Mouse (Mus musculus) thymus, postnatal 14 days (tissue): ENCODE data around the gene Trim17.
"Not testable (repeated sequence)": the region's sequence is repeated elsewhere in the genome, so short reads cannot be mapped to it uniquely, and the experiment has no call there.

Source experiments
- DNase-seq: peaks from one replicate; pipeline ENCODE4 v3.0.0; 2021

The Trim17 gene

DNA sequence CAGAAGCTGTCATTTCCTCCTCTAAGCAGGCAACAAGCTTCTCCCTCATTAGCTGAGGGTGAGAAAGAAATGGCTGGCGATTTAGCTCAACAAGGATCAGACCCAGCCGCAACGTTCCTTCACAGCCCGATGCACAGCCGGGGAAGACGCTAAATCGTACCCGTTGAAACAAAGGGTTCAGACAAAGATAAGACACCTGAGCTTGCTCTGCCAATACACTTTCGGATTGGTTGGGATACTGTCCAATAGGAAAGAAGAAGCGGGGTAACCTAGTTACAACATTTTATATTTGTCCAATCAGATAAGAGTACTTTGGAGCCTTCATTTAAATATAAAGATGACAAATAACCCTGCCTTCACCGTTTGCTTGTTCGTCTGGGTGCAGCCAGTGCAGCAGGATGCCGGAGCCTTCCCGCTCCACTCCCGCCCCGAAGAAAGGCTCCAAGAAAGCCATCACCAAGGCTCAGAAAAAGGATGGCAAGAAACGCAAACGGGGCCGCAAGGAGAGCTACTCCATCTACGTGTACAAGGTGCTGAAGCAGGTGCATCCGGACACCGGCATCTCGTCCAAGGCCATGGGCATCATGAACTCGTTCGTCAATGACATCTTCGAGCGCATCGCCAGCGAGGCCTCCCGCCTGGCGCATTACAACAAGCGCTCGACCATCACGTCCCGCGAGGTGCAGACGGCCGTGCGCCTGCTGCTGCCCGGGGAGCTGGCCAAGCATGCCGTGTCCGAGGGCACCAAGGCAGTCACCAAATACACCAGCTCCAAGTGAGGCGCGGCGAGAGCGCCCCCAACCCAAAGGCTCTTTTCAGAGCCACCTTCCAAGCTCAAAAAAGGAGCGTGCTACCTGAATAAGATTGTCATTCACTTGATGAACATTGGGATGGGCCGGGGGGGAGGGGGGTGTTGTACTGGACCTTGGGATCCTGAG, 5.7 kb upstream of the Trim17 start, which contains the start of gene Hist3h2ba:
Gene Hist3h2ba (plus strand): TSS at position 379 of the 938 bp plus-strand sequence.
- peak; percentile 85 for DNase-seq

DNA sequence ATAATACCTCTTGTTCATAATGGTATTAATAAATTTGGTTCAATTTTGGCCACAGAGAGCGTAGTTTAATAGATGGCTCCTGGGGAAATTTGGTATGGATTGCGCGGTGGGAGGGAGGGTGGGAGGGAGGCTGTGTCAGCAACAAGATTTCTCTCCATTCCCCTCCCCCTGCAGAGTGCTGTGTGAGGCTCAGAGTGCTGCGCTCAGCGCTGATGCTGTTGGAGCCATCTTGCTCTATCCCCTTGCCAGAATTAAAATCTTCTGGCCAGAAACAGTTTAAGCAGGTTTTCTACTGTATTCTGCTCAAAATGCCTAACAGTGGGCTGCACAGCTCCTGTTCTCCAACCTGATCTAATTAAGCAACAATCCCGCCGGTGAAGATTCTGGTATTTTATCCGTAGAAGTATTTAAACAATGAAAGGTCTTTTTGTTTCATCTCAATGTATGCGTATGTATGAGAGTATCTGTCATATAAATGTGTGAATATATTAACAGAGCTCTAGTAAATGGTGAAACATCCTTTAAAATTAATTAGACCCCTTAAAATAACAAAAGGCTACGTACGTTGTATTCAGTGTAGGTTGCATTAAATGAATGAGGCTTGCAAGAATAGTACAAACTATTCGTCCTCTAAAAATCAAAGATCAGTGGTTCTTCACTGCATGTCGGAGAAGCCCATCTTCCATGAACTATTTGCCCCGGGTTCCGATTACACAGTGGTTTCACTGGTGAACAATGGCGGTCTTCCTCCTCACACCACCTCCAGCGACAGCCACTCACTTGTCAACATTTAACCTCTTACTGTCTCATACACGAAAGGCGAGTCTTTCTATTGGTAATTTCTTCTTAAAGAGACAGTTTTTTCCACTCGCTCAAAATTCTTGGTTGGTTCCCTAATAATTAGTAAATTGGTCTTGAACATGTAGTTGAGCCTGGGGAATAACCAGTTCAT, 4.7 kb upstream of the Trim17 start:
- DNase-seq = peak; percentile 54

DNA sequence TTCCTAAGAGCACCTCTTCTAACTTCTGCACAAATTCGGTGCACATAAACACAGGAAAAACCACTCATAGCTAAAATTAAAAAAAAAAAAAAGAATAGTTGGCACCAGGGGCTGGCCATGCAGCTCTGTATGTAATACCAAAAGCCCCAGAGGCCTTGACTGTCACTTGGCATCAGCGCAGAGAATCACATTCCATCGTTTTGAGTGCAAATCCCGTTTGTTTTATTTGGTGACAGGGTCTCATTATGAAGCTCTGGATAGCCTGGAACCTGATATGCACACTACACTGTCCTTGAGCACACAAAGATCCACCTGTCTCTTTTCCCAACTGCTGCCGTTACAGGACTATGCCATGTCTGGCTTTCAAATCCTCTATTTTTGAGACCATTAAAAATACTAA, 3.3 kb upstream of the Trim17 start:
- no peak for DNase-seq

DNA sequence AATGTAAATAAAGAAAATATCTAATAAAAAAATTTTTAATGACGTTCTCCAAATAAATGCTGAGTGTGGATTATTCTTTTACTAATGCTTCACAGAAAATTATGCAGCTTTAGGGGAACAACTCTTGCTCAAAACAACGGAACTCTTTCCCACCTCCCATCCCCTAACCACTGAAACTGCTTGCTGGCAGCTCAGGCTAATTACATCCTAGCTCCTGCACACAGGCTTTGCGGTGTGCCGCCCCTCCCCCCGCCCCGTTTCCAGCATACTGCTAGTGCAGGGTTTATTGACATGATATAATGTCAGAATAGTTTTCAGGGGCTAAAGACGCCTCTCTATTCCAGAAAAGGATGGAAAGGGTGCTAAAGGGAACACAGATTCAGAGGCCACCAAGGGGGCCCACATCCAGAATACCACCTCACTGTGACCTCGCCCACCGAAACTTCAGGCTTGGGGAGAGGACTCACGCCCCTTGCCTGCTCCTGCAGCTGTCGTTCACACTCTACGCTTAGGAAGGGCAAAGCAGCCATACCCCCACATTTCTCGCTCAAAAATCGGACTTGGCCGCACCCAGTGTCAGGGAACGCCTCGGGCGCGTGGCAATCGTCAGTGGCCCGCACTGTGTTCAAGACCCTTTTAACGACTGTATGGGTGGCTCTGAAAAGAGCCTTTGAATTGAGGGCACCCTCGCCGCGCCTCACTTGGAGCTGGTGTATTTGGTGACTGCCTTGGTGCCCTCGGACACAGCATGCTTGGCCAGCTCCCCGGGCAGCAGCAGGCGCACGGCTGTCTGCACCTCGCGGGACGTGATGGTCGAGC, 925 bp upstream of the Trim17 start:
- DNase-seq = peak; percentile 59

DNA sequence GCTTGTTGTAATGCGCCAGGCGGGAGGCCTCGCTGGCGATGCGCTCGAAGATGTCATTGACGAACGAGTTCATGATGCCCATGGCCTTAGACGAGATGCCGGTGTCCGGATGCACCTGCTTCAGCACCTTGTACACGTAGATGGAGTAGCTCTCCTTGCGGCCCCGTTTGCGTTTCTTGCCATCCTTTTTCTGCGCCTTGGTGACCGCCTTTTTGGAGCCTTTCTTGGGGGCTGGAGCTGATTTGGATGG, 390 bp upstream of the Trim17 start:
- not testable (repeated sequence) for DNase-seq

DNA sequence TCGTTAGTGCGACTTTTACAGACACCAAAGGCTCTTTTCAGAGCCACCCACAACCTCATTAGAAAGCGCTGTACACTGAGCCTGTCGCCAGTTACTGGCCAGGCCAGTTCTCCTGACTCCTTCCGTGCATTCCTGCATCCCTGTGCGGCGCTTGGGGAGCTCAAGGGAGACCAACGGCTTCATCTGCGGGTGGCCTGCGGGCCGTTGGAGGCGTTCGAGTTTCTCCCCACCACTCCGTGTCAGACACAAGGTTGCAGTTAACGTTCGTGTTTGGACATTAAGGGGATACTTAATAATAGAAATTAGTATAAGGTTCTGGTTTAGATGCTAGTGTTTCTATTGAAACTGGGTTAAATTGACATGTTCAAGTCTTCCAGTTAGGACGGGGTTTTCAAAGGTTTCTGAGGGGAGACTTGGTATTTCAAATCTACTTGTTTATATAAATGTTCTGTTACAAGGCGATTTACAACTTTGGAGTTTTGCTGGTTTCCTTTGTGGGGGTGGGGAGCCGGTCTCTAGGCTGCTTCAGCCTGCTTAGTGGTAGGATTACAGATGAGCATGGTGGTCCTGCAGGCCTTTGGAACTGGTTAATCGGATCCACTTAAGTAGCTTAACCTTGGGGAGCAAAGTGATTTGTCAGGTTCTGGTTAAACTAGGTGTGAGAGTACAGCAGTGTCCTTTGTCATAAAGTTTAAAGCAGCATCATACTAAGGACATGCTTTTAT, 820 bp downstream of the Trim17 start:
- peak; percentile 56 for DNase-seq

DNA sequence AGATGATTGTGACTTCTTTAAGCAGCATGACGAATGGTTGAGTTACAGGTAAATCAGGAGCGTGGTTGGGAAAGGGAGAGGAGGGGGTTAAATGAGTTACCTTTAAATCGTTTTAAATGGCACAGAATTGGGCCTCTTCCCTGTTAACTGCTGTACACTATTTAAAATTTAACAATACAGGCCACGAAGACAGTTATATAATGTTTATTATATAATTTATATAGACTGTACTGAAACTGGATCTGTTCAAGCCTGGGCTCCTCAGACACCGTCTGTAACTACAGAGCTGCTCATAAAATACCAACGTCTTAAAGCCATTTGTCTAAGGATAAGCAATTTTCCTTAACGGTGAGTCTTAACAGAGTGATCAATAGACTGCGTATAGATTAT, 1.4 kb downstream of the Trim17 start:
- DNase-seq = no peak

DNA sequence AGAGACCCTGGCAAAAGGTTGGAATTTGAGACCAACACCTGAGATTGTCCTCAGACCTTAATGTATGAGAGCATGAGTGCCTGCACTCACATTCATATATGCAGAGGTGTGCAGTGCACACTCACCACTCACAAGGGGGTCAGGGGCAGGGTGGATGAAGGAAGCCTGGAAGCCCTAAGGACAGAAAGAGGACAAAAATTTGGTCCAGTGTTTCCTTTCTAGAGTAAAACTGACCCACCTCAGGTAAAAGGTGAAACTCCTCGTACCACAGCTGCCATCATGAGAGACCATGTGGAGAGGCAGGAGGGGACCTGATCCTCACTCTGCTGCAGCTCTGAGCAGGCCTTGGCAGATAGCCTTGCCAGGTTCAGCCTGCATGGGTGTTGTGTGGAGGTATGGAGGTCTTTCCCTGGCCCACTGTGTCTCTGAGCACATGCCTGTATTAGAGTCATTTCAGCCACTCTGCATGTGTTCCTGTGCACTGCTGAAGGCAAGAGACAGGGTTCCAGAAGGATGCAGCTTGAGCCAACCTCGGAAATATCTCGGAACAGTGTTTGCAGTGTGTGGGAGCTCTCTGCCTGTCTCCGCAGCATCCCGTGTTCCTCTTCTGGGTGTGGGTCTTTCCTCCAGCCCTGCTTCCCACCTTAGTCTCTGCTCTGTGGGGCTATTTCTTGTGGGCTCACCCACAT, 2.9 kb downstream of the Trim17 start:
- DNase-seq = no peak

DNA sequence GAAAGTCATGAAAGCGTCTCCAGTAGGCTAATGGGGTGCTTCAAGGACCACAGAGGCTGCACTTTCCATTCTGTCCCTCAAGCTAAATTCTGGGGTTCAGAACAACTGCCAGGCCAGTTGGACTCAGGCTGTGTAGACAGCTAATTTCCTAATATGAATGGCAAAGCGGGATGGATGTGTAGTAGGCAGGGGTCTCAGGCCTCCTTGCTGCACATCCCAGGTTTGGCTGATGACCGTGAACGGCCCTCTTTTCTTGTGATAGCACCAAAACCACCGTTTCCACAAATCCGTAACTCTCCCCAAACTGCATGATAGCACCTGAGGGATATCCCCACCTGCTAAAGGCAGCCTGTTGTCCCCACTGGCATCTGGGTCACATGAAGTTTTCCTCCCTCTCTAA, 4.1 kb downstream of the Trim17 start:
- no peak for DNase-seq

DNA sequence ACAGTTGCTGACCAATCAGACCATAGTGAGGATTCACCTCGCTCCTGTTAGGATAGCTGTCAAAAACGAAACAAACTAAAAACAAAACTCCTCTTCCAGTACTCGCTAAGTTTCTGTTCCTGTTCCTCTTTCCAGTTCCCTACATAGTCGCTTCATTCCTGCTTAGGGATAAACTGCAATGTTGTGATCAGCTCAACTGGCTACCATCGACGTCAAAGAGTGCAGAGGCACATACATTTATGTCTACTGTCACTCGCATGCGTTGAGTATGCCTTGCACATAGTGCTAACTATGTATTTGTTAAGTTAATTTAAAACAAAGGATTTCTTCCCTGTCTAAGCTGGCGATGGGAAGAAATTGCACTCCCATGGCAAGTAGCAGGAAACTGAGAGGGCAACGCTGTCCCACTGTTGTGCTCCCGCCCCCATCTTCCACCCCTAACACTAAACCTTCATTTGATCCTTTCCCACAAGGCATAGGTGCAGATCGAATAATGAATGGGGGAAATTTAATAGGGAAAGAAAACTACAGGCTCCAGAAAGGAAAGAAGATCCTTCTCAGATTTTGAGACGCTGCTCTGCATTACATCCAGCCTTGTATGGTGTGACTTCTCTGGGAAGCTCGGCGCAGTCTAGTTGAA, 4.8 kb downstream of the Trim17 start:
- no peak for DNase-seq

DNA sequence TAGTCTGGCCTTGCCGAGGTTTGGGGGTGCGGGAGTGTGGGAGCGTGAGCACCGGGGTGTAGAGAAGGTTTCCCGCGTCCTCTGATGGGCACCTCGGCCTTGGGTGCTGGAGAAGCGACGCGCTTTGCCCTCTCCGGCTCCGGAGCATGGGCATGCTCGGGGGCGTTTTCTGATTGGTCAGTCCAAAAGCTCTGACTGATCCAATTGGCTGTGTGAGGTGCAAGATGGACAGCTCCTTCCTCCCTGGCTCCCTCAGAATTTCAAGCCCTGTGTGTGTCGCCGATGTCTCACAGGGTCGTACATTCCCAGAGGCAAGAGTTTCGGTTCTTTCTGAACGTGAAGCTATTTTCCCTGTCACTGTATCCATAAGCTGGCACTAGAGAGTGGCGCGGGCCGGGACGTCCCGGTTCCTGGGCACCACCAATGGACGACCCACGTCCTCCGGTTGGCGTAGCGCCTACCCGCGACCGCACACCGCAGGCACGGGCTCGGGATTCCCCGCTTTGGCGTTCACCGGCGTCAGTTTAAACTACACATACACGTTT, 5.5 kb downstream of the Trim17 start:
- peak; percentile 74 for DNase-seq

DNA sequence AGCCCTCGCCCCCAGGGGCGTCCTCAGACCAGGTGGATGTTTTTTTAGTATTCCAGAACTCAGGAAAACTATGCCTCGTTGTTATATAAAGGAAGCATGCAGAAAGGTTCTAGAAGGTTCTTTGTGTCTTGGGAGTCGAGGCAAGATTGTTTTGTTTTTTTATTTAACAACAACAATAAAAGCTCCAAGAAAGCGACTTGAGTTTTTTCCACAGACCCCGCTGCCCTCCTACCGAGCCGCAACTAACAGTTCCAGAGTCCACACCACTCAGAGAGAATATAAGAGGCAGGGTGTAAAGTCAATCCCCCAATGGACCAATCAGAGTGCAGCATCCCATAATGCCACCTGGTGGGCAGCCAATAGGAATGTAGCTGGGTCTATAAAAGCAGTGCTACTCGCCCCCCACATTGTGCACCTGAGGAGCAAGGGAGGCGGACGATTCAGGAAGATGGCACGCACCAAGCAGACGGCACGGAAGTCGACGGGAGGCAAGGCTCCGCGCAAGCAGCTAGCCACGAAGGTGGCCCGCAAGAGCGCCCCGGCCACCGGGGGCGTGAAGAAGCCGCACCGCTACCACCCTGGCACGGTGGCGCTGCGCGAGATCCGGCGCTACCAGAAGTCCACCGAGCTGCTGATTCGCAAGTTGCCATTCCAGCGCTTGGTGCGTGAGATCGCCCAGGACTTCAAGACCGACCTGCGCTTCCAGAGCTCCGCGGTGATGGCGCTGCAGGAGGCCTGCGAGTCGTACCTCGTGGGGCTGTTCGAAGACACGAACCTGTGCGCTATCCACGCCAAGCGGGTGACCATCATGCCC, 7.1 kb downstream of the Trim17 start:
- no peak for DNase-seq

DNA sequence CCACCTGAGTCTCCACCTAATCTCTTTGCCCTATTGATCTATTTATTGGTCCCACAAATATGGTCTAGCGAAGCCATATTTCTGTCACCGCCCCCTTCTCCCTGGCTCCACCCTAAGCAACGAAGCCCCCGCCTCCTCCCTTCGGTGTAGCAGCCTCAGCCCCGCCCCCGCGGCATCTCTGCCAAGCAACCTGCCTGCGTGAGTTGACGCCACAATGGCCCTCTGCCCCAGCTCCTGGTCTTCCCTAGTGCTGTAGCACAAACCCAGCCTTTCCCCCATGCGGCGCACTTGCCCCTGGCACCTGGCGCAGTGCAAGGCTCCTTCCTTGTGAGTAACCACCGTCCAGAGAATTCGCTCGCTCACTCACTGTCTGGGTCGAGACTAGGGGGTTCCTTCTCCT, 9.1 kb downstream of the Trim17 start:
- peak; percentile 42 for DNase-seq

DNA sequence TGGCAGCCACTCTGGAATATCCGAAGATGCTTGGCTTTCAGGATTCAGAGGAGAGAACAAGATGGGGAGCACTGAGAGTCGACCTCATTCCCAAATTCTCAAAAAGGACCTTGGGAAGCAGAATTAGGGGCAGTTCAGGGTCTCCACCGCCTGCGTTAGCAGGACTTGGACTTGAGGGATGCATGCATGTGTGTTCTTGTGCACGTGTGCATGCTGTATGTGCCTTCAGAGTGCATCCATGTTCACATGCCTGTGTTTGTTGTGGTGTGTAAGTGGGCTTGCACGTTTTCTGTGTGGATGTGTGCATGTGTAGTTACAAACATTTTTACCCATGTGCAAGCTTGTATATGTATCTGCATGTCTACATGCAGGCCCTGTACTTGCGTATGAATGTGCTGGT, 9.7 kb downstream of the Trim17 start:
- DNase-seq = no peak

DNA sequence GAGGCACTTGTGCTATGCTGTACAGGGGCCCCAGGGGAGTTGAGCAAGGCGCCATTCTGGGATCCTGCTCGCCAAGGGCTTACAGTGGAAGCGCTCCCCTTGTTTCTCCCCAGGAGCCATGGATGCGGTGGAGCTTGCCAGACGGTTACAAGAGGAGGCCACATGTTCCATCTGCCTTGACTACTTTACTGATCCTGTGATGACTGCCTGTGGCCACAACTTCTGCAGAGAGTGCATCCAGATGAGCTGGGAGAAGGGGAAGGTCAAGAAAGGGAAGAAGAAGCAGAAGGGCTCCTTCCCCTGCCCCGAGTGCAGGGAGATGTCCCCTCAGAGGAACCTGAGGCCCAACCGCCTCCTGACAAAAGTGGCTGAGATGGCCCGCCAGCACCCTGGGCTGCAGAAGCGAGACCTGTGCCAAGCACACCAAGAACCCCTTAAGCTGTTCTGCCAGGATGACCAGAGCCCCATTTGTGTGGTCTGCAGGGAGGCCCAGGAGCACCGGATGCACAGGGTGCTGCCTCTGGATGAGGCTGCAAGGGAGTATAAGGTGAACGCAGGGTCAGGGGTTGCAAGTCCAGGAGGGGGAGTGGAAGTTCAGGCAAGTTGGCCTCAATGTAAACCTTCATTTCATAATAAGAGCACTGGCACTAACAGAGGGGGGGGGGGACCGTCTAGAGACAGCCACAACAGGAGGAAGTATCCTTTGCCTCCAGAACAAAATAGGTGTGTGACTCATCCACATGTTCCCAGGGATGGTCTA, 10.7 kb downstream of the Trim17 start:
- DNase-seq = no peak

DNA sequence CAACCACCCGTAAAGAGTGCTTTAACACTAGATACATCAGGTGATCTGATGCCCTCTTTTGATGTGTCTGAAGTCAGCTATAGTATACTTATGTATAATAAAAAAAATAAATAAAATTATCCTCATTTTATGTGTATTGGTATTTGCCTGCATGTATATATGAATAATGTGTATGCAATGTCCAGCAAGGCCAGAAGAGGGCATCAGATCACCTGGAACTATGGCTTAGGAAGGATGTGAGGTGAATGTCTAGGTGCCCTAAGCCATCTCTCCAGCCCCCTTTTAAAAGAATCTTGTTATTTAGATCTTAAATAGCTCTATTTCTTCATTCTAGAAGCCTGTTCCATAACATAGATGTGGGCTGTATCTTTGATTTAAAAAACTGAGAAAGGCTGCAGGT, 12.9 kb downstream of the Trim17 start:
- peak; percentile 69 for DNase-seq

DNA sequence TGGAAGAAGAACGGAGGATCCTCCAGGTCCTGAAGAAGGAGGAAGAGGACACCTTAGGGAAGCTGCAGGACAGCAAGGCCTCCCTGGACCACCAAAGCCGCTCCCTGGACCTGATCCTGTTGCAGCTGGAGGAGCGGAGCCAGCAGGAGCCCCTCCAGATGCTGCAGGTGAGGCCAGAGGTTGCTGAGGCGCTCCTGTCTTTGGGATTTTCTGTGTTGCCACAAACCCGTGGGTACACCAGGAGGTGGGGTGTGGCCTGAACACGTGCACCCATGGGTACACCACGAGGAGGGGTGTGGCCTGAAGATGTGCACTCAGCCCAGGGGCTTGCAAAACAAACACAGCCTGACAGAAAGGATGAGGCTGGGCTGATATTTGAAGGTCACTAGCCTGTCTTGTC, 14.1 kb downstream of the Trim17 start:
- no peak for DNase-seq

DNA sequence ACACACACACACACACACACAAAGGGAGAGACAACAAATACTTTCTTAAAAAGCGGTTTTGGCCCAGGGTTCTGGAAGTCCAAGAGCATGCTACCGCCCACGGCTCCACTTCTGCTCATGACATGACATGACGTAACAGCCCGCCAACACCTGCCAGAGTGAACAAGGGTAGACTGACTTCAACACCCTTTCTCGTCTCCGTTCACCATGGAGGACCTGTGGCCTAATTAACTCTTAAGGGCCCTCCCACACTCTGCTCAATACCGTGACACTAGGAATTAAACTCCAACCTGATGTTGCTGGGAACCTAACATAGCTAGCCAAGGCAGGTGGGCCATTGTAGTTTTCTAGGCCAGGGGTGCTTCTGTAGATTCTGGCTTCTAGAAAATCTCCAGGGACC, 14.5 kb downstream of the Trim17 start:
- DNase-seq = no peak

DNA sequence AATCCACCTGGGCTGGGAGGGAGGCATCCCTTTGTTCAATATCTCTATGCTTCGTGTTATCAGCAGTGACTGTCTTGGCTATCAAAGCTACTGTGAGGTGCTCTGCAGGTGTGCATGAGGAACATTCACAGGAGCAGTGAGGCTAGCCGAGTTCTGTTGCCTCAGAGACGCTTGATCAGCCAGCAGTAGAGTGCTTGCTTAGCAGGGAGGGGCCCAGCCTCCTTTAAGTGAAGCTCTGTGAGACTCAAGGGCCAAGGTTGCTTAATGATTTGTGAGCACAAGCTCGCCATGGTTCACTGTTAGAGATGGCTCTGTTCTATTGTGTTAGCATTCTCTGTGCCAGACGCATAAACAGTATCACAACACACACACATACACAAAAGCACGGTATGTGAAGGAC, 15.2 kb downstream of the Trim17 start:
- no peak for DNase-seq
